Mouse (Mus musculus) neutrophil, adult 65 days (primary cell): ENCODE measurements around the gene Ech1. TPM values are rescaled to one million over a fixed set of nuclear protein-coding genes. Genes with fewer than 3 reads are reported as not detected.

Source experiments
- total RNA-seq: library from RNA; stranded (reverse); gene quantifications from 2 replicates; pipeline ENCODE4 v1.2.4, GENCODE M21; 2023

Ech1 gene
- 100 and 104 TPM in 2 replicates for total RNA-seq

DNA sequence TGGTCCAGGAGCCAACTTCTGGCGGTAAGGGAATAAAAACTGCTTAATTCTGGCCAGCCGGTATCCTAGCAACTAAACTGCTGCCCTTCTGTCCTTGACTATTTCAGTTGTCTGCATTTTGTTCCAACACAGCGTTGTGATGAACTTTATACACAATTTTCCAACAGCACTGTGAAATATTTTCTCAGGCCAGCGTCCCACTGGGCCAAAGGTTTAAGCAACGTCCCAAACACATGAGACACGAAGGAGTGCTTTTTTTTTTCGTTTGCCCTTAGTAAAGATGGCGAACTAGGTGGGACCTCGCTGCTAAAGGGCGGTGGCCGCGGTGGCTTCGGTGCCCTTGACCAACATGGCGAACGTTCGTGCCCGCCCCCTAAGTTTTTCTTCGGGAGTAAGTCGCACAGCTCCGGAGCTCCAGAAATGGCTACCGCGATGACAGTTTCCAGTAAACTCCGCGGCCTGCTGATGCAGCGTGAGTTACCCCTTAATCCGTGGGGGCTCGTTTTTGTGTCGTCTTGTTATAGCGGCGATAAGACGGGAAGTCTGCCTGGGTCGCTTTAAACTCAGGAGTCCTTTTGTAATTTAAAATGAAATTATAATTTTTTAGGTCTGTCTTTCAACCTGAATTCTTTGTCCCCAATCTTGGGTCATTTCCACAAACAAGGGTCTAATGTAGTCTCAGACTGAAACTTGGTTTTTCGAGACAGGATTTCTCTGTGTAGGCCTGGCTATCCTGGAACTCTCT is at the start of gene Ech1:
Ech1 (plus strand) TSS at position 277 of the 745 bp plus-strand sequence.

DNA sequence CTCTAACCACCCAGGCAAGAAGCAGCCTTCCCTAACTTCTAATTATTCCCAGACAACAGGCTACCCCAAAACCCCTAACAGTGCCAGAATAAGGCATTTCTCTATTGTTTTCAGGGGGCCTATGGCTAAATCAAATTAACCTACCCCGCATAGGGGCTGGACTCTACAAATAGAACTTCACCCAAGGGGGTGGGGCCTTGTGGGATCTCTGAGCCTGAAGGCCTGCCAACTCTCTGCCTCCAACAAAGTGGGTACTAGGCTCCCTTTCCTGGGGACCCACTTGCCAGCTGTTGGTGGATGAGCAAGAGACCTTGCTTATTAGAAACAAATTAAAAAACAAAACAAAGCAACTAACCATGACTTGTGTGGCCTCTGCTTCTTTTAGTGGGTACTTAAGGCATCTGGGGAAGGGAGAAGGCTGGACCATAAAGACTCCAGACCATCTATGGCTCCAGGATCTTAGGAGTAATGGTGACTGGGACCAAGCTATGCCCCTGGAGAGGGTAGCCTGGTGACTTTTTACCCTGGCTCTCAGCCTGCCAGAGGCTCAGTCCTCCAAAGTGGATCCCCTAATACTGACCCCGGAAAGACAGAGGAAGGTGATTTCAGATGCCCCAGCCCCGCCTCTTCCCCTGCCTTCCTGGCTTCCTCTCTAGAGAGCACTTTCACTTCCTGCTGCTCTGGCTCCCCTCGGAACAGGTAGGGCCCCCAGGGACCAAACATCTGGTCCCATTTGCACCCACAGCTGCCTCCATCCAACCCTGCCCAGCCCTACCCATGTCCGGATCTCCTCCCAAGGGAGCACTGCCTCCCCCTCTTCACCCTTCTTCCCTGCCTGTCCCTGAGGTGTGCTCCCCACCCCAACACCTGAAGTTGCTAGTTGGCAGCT is 36.5 kb upstream of the Ech1 start, which contains the start of gene Rinl:
Rinl (plus strand) TSS at position 663 of the 889 bp plus-strand sequence.

DNA sequence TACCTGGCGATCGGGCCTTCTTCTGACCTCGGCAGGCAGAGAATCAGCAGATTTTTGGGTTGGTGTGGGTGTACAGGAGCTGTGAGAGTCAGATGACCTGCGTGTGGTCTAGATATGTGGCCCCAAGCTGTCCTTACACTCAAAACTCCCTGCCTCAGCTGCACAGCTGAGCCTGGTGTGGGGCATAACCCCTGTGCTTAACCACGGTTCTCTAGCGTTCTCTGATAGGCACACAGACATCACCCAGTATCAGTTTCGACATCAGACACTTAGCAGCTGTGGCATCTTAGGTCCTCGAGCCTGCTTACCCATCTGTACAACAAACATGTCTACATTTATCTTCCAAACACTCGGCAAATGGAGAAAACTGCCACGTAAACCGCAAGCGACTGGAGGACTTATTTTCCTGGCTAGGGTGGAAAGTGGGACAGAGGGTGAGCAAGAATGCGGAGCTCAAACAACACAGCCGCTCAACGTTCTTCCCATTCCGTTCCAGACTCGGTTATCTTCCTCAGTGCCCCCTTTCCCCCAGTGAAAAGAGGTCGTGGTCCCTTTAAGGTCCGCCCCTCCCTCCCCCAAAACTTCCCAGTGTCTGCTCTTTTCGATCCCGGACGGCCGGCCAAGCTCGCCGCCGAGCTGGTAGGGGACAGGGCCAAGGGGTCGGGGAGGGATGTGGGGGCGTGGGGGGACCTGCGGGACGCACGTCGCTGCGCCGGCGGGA is 16.6 kb upstream of the Ech1 start, which contains the start of gene Hnrnpl:
Hnrnpl (plus strand) TSS at position 321 of the 721 bp plus-strand sequence.

DNA sequence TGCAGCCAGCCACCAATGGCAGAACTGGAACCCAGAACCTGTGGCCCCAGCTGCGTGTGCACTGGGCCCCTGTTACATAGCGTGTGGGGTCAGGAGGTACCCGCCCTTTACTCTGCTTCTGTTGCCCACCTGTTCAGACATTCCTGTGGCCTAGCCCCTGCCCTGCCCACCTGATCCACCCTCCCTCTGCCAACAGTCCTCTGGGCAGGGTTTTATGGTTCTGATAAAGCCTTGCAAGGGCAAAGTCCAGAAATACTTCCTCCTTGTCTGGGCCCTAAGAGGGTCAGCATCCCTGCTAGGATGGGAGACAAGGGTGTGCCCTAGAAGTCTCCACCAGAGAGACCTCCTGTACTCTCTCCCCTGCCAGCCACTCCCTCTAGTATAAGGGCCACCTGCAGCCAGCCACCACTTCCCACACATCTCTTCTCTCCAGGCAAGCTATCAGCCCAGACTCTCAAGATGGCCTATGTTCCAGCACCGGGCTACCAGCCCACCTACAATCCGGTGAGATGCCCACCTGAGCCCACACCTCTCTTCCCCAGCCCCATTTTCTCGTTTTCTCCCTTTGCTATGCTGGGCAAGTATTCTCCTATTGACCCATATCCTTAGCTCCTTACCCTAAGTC is 8.8 kb downstream of the Ech1 start, which contains the start of gene Lgals4:
Lgals4 (plus strand) TSS at position 132 of the 625 bp plus-strand sequence.

DNA sequence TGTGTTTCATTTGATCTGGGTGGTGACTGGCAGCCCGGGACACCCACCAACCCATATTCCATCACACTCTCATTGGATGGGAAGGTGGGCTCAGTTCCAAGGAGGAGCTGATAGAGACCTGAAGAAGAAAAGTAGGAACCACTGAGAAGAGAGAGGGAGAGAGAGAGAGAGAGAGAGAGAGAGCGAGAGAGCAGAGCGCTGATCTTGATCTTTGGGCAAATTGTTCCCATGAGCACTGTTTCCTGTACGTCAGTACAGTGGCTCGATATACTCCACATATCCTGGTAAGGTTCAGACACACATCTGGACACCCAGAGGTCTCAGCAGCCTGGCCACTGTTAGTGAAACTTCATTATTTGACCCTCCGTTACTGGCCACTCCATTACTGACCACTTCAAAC is 38.5 kb downstream of the Ech1 start, which contains the start of gene Lgals7:
Lgals7 (plus strand) TSS at position 314 of the 400 bp plus-strand sequence.

DNA sequence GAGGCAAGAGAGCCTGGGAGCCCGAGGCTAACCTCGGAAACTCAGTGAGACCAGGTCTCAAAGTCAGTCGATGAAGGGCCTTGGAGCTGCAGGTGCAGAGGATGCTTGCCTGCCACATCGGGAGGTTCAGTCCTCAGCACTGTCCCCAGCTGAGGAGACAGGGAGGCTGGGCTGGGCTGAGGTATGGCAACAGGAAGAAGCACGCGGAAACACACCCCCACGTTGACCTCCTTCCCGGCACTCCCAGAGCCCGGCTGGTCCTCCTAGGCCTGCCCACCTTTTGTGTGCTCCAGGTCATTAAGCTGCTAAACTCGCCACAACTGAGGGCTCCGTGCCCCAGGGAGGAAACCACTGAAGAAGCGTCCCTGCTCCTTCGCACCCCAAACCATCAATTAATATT is 56.2 kb downstream of the Ech1 start, which contains the start of gene Capn12:
Capn12 (plus strand) TSS at position 224 of the 400 bp plus-strand sequence.

Other genes with a start within 250 kb of the Ech1 start
- gene Samd4b, start 227.1 kb upstream of the Ech1 start, total RNA-seq: 67.4 and 83.8 TPM in 2 replicates
- 7.0 and 7.5 TPM in 2 replicates for gene Pak4, start 227.0 kb upstream of the Ech1 start, total RNA-seq
- gene Acp7, start 193.9 kb upstream of the Ech1 start, total RNA-seq: not detected in 2 replicates
- gene Fbxo27, start 132.4 kb upstream of the Ech1 start, total RNA-seq: 0.95 TPM in 1 of 2 replicates, not detected in the other
- 2.2 and 4.9 TPM in 2 replicates for gene Fbxo17, start 108.4 kb upstream of the Ech1 start, total RNA-seq
- 13.6 and 16.0 TPM in 2 replicates for gene Mrps12, start 83.4 kb upstream of the Ech1 start, total RNA-seq
- 6.7 and 8.1 TPM in 2 replicates for gene Sars2, start 83.2 kb upstream of the Ech1 start, total RNA-seq
- not detected in 2 replicates for gene Ccer2, start 69.0 kb upstream of the Ech1 start, total RNA-seq
- gene Sirt2, start 58.5 kb upstream of the Ech1 start, total RNA-seq: 79.6 and 98.8 TPM in 2 replicates
- gene Nfkbib, start 57.7 kb upstream of the Ech1 start, total RNA-seq: 69.5 and 83.2 TPM in 2 replicates
- 98.4 and 115 TPM in 2 replicates for gene Rinl, start 36.2 kb upstream of the Ech1 start, total RNA-seq
- gene Hnrnpl, start 16.7 kb upstream of the Ech1 start, total RNA-seq: 348 and 515 TPM in 2 replicates
- 14.9 and 15.9 TPM in 2 replicates for gene Lgals4, start 8.6 kb downstream of the Ech1 start, total RNA-seq
- gene Lgals7, start 38.6 kb downstream of the Ech1 start, total RNA-seq: not detected in 2 replicates
- not detected in 2 replicates for gene Capn12, start 56.2 kb downstream of the Ech1 start, total RNA-seq
- gene Actn4, start 137.1 kb downstream of the Ech1 start, total RNA-seq: 112 and 115 TPM in 2 replicates
- gene Eif3k, start 156.6 kb downstream of the Ech1 start, total RNA-seq: 140 and 154 TPM in 2 replicates
- gene Map4k1, start 156.8 kb downstream of the Ech1 start, total RNA-seq: 31.5 and 32.6 TPM in 2 replicates